Mouse (Mus musculus) thymus, postnatal 4 days (tissue): ENCODE data around the gene Gm8246.
"Not testable (repeated sequence)": the region's sequence is repeated elsewhere in the genome, so short reads cannot be mapped to it uniquely, and the experiment has no call there.

Source experiments
- DNase-seq: peaks from one replicate; pipeline ENCODE4 v3.0.0; 2021

Gm8246 gene

DNA sequence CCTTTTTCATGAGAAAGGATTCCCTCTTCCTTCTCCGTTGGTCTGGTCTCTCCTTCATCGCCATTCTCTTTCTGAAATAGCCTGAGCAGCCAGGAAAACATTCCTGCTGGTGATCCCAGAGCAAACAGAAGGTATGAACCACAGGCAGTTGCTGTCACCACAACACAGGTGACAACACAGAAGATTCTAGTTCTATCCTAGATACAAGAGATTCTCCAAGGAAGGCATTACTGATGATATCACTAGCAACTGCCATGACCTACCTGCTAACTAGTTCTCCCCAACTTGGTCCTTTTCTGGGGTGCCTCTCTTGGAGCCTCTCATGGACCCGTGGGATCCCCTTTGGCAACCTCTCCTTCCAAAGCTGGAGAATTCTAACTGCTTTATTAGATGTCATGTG is at the start of gene Gm8246:
Gene Gm8246, minus strand, starts transcription at position 101 of the 400 bp plus-strand sequence.
- not testable (repeated sequence) for DNase-seq

DNA sequence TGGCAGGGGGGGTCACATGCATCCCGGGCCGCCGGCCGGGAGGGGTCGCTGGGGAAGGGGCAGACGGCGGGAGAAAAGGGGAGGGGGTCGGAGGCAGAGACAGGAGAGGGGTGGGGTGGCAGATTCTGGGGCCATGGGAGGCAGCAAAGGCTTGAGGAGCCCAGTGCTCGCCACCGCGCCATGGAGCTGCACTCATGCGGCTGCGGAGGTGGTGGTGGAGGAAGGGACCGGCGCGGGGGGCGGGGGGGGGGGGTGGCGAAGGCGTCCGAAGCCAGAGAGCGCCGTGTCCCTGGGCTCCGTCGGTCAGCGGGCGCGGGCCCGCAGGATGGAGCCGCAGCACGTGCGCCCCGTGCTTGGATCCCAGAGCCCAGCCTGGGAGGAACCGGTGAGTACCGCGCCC is 23.7 kb upstream of the Gm8246 start, which contains the start of gene Gm3488:
Gene Gm3488, plus strand, starts transcription at position 301 of the 400 bp plus-strand sequence.
- DNase-seq: not testable (repeated sequence)

DNA sequence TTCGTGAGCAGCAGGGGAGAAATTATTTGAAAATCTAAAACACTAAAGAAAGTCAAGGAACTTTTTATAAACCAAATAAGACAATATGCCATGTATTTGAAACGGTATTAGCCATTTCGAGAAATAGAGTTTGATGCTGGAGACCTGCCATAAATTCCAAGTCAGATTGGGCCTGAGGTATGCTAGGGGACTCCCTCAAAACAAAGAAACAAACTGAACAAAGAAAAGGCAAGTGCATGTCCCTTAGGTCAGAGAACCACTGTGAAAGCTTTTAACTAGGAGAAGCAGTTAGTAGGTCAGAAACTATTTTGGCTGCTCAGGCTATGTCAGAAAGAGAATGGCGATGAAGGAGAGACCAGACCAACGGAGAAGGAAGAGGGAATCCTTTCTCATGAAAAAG is 6.3 kb upstream of the Gm8246 start, which contains the start of gene Gm3187:
Gene Gm3187, plus strand, starts transcription at position 301 of the 400 bp plus-strand sequence.
- DNase-seq: not testable (repeated sequence)

DNA sequence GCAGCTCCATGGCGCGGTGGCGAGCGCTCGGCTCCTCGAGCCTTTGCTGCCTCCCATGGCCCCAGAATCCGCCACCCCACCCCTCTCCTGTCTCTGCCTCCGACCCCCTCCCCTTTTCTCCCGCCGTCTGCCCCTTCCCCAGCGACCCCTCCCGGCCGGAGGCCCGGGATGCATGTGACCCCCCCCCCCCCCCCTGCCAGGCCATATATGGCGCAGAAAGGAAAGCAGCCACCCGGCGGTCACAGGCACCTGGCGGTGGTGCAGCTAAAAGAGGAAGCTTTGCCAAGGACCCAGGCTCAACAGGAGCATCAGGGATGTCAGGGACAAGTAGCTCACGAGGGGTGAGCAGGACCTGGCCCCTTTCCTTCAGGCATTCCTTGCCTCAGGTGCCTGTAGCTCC is 17.2 kb downstream of the Gm8246 start:
- DNase-seq: not testable (repeated sequence)

DNA sequence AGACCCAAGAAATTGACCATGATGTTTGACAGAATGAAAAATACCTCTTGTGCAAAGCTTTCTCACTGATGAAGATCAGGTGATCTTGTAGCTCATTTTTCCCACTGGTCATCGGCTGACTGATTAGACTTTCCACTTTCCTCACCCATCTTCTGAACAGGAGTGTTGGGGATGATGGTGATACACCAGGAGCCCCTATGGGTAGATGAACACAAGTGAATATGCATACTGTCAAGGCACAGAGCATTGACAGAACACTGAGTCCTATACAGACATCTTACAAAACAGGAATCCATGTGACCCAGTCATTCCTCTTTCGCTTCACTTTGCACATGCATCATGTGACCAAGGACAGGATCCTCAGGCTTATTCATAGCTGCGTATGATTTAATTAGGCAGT is 22.3 kb downstream of the Gm8246 start, which contains the start of gene Gm3194:
Gene Gm3194, minus strand, starts transcription at position 101 of the 400 bp plus-strand sequence.
- not testable (repeated sequence) for DNase-seq
